Mouse (Mus musculus) hindbrain, embryonic 16.5 days (tissue): ENCODE data around the gene Hdac7. TPM values are rescaled to one million over a fixed set of nuclear protein-coding genes. Genes with fewer than 3 reads are reported as not detected.

Experiments used
- ATAC-seq: fragments of 200-750 bp; cut with Nextera tagmentation; 2 replicates; pipeline ENCODE4 v1.8.0; 2017; ENCODE audit warnings: moderate TSS enrichment, moderate library complexity
- H3K27ac ChIP-seq: fragments of 300-500 bp; sonication (generic); 2 replicates; pipeline ENCODE4 v1.5.1; 2014; ENCODE audit warnings: low read depth, mild to moderate bottlenecking, control low read depth, low read length, moderate library complexity
- H3K27me3 ChIP-seq: fragments of 300-500 bp; sonication (generic); replicated peaks from 2 replicates; pipeline ENCODE4 v1.6.1; 2014; ENCODE audit warnings: low read length; ENCODE audit not compliant: control insufficient read depth, insufficient read depth
- H3K36me3 ChIP-seq: fragments of 300-500 bp; sonication (generic); 2 replicates; pipeline ENCODE4 v1.6.1; 2014; ENCODE audit warnings: mild to moderate bottlenecking, low read length, moderate library complexity, mixed read lengths; ENCODE audit not compliant: control insufficient read depth, insufficient read depth
- H3K4me1 ChIP-seq: fragments of 300-500 bp; sonication (generic); 2 replicates; pipeline ENCODE4 v1.6.1; 2014; ENCODE audit warnings: low read depth, low read length; ENCODE audit not compliant: control insufficient read depth, insufficient read depth
- H3K4me2 ChIP-seq: fragments of 300-500 bp; sonication (generic); 2 replicates; pipeline ENCODE4 v1.6.1; 2014; ENCODE audit warnings: mild to moderate bottlenecking, low read length, control low read depth, moderate library complexity
- H3K4me3 ChIP-seq: fragments of 300-500 bp; sonication (generic); 2 replicates; pipeline ENCODE4 v1.5.1; 2014; ENCODE audit warnings: mild to moderate bottlenecking, low read length, control low read depth, moderate library complexity
- H3K9ac ChIP-seq: fragments of 300-500 bp; sonication (generic); 2 replicates; pipeline ENCODE4 v1.6.1; 2014; ENCODE audit warnings: low read depth, mild to moderate bottlenecking, control low read depth, low read length, moderate library complexity
- H3K9me3 ChIP-seq: fragments of 300-500 bp; sonication (generic); 2 replicates; pipeline ENCODE4 v1.6.1; 2014; ENCODE audit warnings: mild to moderate bottlenecking, low read length, moderate library complexity; ENCODE audit not compliant: control insufficient read depth
- WGBS: fragments of 180-500 bp; shearing (Covaris S2); extraction: QIAGEN DNeasy Blood & Tissue Kit; methylation state at CpG from one replicate; pipeline ENCODE4 v1.1.7; 2014; 5-methylcytosine and 5-hydroxymethylcytosine counted together
- polyA plus RNA-seq: library from polyadenylated mRNA; unstranded; fragments of >200 nt; fragmentation: Nextera tagmentation; extraction: Ambion mirVana; gene quantifications from 2 replicates; pipeline ENCODE4 v1.2.1, GENCODE M21; 2015

The Hdac7 gene
- polyA plus RNA-seq, 1 experiment from 2014 or later: 25.2 TPM

DNA sequence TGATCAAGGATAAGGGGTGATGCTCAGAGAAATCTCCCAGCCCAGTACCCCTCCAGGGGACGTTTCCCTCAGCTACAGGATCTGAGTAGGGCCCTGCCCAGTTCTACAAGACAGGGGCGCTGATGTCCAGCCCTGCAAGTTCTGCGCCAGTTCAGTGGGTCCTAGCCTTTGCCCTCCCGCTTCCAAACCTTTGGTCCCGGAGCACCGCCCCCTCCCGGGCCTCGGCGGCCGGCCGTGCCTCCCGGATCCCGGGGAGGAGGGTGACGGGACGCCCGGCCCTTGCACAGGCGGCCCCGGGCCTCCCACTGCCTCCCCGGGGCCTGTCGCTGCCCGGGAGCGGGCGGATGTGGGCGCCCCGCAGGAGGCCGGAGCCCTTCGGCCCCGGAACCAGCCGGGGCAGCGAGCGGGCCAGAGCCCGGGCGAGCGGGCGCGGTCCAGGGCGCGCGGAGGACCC is 13.5 kb downstream of the Hdac7 start:
- Histone ChIP-seq H3K27me3 (no peaks in the 10 kb centered on the region), H3K4me3 (peak overlapping the region; percentile 88), H3K4me1 (peaks cover 35% of the 10 kb centered on the region), H3K4me2 (peak overlapping the region; percentile 81), H3K36me3 (no peaks in the 10 kb centered on the region), H3K9ac (peak overlapping the region; percentile 90), H3K27ac (peak overlapping the region; percentile 97), H3K9me3 (no peaks in the 10 kb centered on the region)
- peak; percentile 29 for ATAC-seq
- under 1% methylated on average over 21 of the region's 39 CpGs for whole genome bisulfite sequencing

GRCm38 (mm10) chr15:97830253-97830787 is 14.0 kb downstream of the Hdac7 start:
- Histone ChIP-seq H3K4me1 (peaks cover 40% of the 10 kb centered on the region), H3K9me3 (no peaks in the 10 kb centered on the region), H3K4me3 (peak overlapping the region; percentile 88), H3K27ac (peak overlapping the region; percentile 97), H3K36me3 (no peaks in the 10 kb centered on the region), H3K9ac (peak overlapping the region; percentile 90), H3K27me3 (no peaks in the 10 kb centered on the region), H3K4me2 (peak overlapping the region; percentile 81)
- ATAC-seq: no peak
- WGBS: 12% methylated on average over 12 of the region's 12 CpGs

DNA sequence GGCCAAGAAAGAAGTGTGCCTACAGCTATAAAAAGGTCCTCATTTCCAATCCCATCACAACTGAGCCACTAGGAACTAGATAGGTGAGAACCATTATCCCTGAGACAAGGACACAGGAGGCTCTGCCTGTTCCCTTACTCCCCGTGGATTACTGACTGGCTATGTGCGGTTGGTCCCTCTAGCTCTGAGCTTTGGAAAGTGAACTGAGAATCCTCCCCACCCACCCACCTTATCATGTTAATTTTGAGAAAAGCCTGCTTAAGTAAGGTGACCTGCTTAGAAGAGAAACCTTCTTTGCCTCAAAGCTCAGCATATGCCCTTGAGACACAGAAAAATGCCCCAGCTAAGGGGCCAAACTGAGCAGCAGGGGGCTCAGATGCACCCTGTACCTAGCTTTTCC is 14.9 kb downstream of the Hdac7 start:
- H3K4me3 ChIP-seq: no peak overlapping the region
- H3K9ac ChIP-seq: no peak overlapping the region
- no peaks in the 10 kb centered on the region for H3K9me3 ChIP-seq
- no peak overlapping the region for H3K27ac ChIP-seq
- H3K4me2 ChIP-seq: peak overlapping the region; percentile 81
- no peaks in the 10 kb centered on the region for H3K36me3 ChIP-seq
- no peak for ATAC-seq
- H3K4me1 ChIP-seq: peaks cover 47% of the 10 kb centered on the region
- WGBS: 47% methylated on average over 2 of the region's 2 CpGs
- no peaks in the 10 kb centered on the region for H3K27me3 ChIP-seq

- H3K27me3 ChIP-seq: no peaks in the 10 kb centered on the region
- peak overlapping the region; percentile 32; the same call in 1 of the 2 replicates for H3K9ac ChIP-seq
- peak overlapping the region; percentile 81 for H3K4me2 ChIP-seq
- no peak overlapping the region for H3K4me3 ChIP-seq
- no peak overlapping the region for H3K27ac ChIP-seq
- H3K36me3 ChIP-seq: no peaks in the 10 kb centered on the region
- peaks cover 51% of the 10 kb centered on the region for H3K4me1 ChIP-seq
- ATAC-seq: no peak
- H3K9me3 ChIP-seq: no peaks in the 10 kb centered on the region
- WGBS: 68% methylated on average over 5 of the region's 5 CpGs
Observed at GRCm38 (mm10) chr15:97828901-97829338, 15.4 kb downstream of the Hdac7 start.

DNA sequence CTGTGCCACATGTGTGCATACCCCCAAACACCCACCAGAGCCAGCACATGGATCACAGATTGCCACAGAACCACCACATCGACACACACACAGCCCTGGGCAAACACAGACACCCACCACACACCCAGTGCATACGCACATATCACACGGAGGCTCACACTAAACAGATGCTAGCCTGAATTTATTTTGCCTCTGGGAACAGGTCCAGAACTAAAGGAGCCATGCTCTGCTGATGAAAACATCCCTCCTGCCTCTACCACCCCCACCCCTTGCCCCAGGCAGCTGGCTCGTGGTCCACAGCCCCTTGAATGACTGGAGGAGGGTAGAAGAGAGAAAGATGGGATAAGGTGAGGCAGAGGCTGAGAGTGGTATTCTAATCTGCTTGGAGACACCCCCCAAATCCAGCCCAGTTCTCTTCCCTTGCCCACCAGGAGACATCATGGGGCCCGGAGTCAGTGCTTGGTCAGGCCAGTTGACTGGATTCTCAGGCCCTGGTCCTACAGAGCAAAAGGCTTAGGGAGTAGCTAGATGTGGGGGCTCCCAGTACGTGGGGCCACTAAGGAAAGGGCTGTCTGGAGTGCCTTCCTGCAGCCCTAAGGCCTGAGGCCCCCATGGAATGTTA is 16.0 kb downstream of the Hdac7 start:
- H3K9me3 ChIP-seq: no peaks in the 10 kb centered on the region
- 55% methylated on average over 6 of the region's 6 CpGs for WGBS
- H3K27ac ChIP-seq: no peak overlapping the region
- H3K4me3 ChIP-seq: no peak overlapping the region
- peak overlapping the region; percentile 38 for H3K4me2 ChIP-seq
- H3K27me3 ChIP-seq: no peaks in the 10 kb centered on the region
- peak overlapping the region; percentile 32; the same call in 1 of the 2 replicates for H3K9ac ChIP-seq
- H3K4me1 ChIP-seq: peaks cover 57% of the 10 kb centered on the region
- ATAC-seq: no peak
- no peaks in the 10 kb centered on the region for H3K36me3 ChIP-seq

- no peak for ATAC-seq
- Histone ChIP-seq H3K9me3 (no peaks in the 10 kb centered on the region), H3K9ac (no peak overlapping the region), H3K27ac (no peak overlapping the region), H3K27me3 (no peaks in the 10 kb centered on the region), H3K4me2 (no peak overlapping the region), H3K4me3 (no peak overlapping the region), H3K4me1 (peaks cover 65% of the 10 kb centered on the region), H3K36me3 (no peaks in the 10 kb centered on the region)
- WGBS: 87% methylated on average over 8 of the region's 8 CpGs
Observed at GRCm38 (mm10) chr15:97827401-97827800, 16.9 kb downstream of the Hdac7 start.

DNA sequence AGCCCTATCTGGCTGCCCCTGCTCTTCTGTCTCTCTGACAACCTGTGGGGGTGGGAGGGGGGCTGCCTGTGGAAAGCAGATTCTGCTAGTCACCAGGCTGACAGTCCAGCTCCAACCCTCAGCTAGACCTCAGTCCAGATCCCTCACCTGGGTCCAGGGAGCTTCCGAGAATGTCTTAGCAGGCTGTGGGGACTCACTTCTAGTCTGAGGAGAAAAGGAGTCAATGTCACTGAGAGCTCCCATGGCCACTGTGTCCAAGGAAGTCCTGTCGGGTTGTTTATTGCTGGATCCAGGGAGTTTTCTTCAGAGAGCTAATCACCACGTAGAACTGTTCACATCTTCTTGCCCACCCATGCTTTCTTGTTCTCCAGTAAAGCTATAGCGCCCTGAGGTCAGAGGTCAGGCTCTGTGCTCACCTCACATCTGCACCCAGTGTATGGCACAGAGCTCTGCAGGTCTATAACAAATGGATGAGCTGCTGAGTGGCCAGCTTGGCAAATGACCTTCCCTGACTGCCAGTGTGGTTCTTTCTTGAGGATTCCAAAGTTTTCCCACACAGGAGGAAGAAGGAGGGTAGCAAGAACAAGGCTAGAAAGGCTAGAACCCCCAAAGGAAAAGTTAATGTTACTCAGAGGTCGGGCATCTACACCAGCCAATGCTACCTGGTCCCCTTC is 17.6 kb downstream of the Hdac7 start:
- H3K4me1 ChIP-seq: peaks cover 62% of the 10 kb centered on the region
- no peaks in the 10 kb centered on the region for H3K36me3 ChIP-seq
- H3K27me3 ChIP-seq: no peaks in the 10 kb centered on the region
- no peak overlapping the region for H3K4me2 ChIP-seq
- no peak overlapping the region for H3K4me3 ChIP-seq
- 61% methylated on average over 5 of the region's 5 CpGs for WGBS
- ATAC-seq: no peak
- H3K9me3 ChIP-seq: no peaks in the 10 kb centered on the region
- no peak overlapping the region for H3K27ac ChIP-seq
- no peak overlapping the region for H3K9ac ChIP-seq

- Histone ChIP-seq H3K27ac (no peak overlapping the region), H3K36me3 (no peaks in the 10 kb centered on the region), H3K9me3 (no peaks in the 10 kb centered on the region), H3K4me2 (peak overlapping the region; percentile 23; the same call in 1 of the 2 replicates), H3K4me1 (peaks cover 66% of the 10 kb centered on the region), H3K4me3 (no peak overlapping the region), H3K9ac (no peak overlapping the region), H3K27me3 (no peaks in the 10 kb centered on the region)
- 41% methylated on average over 12 of the region's 12 CpGs for WGBS
- ATAC-seq: no peak
Observed at GRCm38 (mm10) chr15:97825941-97826587, 18.2 kb downstream of the Hdac7 start.
